Mouse (Mus musculus) E14TG2a.4 (cell line): ENCODE results near the gene Evi2.

Source experiments
- H3K27me3 ChIP-seq: 2 replicates; pipeline ENCODE4 v1.6.1; 2014; ENCODE audit warnings: low read length, control low read depth; ENCODE audit not compliant: insufficient read depth
- H3K36me3 ChIP-seq: 2 replicates; pipeline ENCODE4 v1.6.1; 2014; ENCODE audit warnings: low read length, control low read depth; ENCODE audit not compliant: insufficient read depth
- H3K4me1 ChIP-seq: replicated peaks from 2 replicates; pipeline ENCODE4 v1.6.1; 2014; ENCODE audit warnings: low read depth, low read length, control low read depth
- H3K4me3 ChIP-seq: replicated peaks from 2 replicates; pipeline ENCODE4 v1.5.1; 2014; ENCODE audit warnings: mild to moderate bottlenecking, low read length
- H3K9me3 ChIP-seq: 2 replicates; pipeline ENCODE4 v1.6.1; 2014; ENCODE audit warnings: low read length, control low read depth
- CTCF ChIP-seq: conservative IDR thresholded peaks from 2 replicates; pipeline ENCODE4 v1.5.1; 2014; ENCODE audit warnings: low read length
- NANOG ChIP-seq: IDR thresholded peaks from 2 replicates; pipeline ENCODE4 v1.6.1; 2014; ENCODE audit warnings: borderline replicate concordance, low read length, mixed read lengths
- POU5F1 ChIP-seq: IDR thresholded peaks from 2 replicates; pipeline ENCODE4 v1.6.1; 2014; ENCODE audit warnings: low read length, borderline replicate concordance

Gene Evi2

DNA sequence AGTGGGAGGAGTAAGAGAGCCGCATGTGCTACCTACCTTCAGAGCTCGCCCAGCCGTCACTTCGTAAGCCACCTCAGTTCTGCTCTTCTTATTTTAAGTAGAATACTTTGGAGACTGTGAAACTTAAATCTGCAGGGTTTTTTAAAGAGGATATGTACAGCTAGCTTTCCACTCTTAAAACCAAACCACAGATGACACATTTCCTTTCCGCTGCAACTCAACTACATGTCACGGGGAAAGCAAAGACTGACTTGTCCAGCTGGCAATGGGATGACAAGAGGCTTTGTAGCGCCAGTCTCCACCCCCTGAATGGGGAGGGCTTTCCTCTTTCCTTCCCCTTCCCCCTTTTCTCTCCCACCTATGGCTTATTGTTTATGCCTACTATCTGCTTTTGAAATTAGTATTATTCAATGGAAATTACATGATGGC is at the start of gene Evi2, which contains the start of gene Evi2a:
Gene Evi2, minus strand, starts transcription at position 257 of the 429 bp plus-strand sequence.
Gene Evi2a, minus strand, starts transcription at position 277 of the 429 bp plus-strand sequence.
- TF ChIP-seq NANOG: no peak
- TF ChIP-seq POU5F1: no peak
- no peak for TF ChIP-seq CTCF
- Histone ChIP-seq H3K4me3 (no peak within 1 kb of the TSS), H3K36me3 (0 out of 2 replicates have a peak, but pooled peaks cover 3% of the 10 kb centered on the region), H3K27me3 (no peaks in the 10 kb centered on the region), H3K4me1 (no peaks in the 10 kb centered on the region), H3K9me3 (no peaks in the 10 kb centered on the region)

- Histone ChIP-seq H3K9me3 (no peaks in the 10 kb centered on the region), H3K4me1 (peaks cover 7% of the 10 kb centered on the region; the same call in 1 of the 2 replicates), H3K36me3 (peaks cover 12% of the 10 kb centered on the region), H3K27me3 (no peaks in the 10 kb centered on the region), H3K4me3 (no peak overlapping the region)
- TF ChIP-seq CTCF (peak; percentile 76), NANOG (no peak)
Observed at GRCm38 (mm10) chr11:79577741-79578140, 47.4 kb upstream of the Evi2 start.

DNA sequence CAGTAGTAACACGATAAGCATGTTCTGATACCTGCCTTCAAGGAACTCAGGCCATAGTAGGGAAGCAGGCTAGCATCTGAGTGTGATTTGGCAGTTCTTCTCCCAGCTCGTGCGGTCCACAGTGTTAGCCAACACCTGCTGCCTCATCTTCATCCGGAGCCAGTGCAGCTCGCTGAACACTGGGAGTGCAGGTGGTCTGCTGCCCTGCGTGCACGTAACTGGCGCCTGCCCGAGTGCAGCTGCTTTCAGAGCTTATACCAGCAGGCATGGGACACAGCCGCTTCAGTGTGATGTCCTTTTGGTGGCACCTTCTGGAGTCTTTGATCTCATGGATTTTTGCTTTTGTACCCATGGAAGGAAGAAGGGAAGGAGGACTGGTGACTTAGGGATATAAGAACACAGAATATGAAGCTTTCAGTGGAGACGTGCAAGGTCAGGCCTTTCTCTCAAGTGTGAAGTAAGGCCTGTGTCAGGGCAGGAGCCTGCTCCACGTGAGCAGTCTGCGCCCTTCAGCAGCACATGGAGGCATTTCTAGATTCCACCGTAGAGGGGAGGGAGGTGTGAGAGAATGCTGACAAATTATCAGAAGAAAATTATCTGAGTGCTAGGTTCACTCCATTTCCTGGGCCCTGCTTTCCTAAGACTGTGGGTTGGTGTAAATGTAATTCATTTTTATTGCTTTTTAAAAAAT is 45.1 kb upstream of the Evi2 start:
- Histone ChIP-seq H3K4me3 (no peak overlapping the region), H3K9me3 (no peaks in the 10 kb centered on the region), H3K36me3 (peaks cover 14% of the 10 kb centered on the region), H3K4me1 (peaks cover 7% of the 10 kb centered on the region; the same call in 1 of the 2 replicates), H3K27me3 (no peaks in the 10 kb centered on the region)
- TF ChIP-seq POU5F1 (no peak), CTCF (no peak), NANOG (no peak)

DNA sequence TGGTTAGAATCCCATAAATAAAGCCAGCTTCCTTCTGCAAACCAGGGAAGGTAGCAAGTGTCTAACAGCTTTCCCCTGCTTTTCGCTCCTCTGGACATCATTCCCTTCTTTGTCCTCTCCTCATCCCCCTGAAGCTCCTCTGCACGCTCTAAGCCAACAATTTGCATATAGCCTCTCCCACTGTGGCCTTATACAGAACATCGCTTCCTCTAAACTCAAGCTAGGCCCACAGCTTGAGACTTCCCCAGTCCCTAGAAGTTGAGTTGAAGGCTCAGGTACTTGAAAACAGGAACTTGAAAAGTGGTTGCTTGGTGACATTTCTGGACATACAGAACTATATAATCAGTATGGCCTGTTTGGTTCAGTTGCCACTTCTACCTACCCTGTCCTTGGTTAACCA is 43.4 kb upstream of the Evi2 start:
- TF ChIP-seq NANOG: no peak
- no peak for TF ChIP-seq CTCF
- no peak for TF ChIP-seq POU5F1
- Histone ChIP-seq H3K36me3 (peaks cover 23% of the 10 kb centered on the region), H3K9me3 (no peaks in the 10 kb centered on the region), H3K27me3 (no peaks in the 10 kb centered on the region), H3K4me1 (peaks cover 7% of the 10 kb centered on the region; the same call in 1 of the 2 replicates), H3K4me3 (no peak overlapping the region)

DNA sequence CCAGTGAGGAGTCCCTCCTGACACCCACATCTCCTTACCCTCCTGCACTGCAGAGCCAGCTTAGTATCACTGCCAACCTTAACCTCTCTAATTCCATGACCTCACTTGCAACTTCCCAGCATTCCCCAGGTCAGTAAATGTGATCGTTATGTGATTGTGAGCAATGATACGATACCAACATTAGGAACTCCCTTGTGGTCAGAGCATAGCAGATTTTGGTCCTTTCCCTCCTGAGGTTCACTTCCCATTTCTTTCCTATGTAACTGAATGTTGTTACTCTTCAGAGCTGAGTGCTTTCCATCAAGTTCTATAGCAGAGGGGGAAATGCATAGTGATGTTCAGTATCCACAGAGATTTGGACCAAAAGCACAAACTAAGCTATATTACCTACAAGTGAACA is 39.9 kb upstream of the Evi2 start:
- TF ChIP-seq POU5F1 (no peak), CTCF (no peak), NANOG (no peak)
- H3K4me1 ChIP-seq: no peaks in the 10 kb centered on the region
- H3K9me3 ChIP-seq: no peaks in the 10 kb centered on the region
- H3K27me3 ChIP-seq: no peaks in the 10 kb centered on the region
- H3K4me3 ChIP-seq: no peak overlapping the region
- H3K36me3 ChIP-seq: peaks cover 26% of the 10 kb centered on the region

- Histone ChIP-seq H3K4me1 (no peaks in the 10 kb centered on the region), H3K36me3 (peaks cover 29% of the 10 kb centered on the region), H3K4me3 (no peak overlapping the region), H3K27me3 (no peaks in the 10 kb centered on the region), H3K9me3 (no peaks in the 10 kb centered on the region)
- TF ChIP-seq CTCF: no peak
Observed at GRCm38 (mm10) chr11:79568197-79568911, 38.0 kb upstream of the Evi2 start.

DNA sequence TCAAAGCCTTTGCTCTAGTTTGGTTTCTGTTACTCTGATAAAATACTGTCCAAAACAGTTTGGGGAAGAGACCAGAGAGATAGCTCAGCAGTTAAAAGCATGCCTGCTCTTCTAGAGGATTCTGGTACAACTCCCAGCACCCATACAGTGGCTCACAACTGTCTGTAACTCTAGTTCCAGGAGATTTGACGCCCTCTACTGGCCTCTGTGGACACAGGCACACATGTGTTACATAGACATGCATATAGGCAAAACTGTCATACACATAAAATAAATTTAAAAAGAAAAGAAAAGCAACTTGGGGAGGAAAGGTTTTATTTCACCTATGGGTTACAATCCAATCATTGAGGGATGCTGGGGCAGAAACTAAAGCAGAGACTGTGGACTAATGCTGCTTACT is 36.6 kb upstream of the Evi2 start:
- TF ChIP-seq CTCF (peak; percentile 32; the same call in 1 of the 2 replicates), NANOG (no peak)
- H3K4me3 ChIP-seq: no peak overlapping the region
- no peaks in the 10 kb centered on the region for H3K27me3 ChIP-seq
- peaks cover 33% of the 10 kb centered on the region for H3K36me3 ChIP-seq
- no peaks in the 10 kb centered on the region for H3K9me3 ChIP-seq
- H3K4me1 ChIP-seq: no peaks in the 10 kb centered on the region

DNA sequence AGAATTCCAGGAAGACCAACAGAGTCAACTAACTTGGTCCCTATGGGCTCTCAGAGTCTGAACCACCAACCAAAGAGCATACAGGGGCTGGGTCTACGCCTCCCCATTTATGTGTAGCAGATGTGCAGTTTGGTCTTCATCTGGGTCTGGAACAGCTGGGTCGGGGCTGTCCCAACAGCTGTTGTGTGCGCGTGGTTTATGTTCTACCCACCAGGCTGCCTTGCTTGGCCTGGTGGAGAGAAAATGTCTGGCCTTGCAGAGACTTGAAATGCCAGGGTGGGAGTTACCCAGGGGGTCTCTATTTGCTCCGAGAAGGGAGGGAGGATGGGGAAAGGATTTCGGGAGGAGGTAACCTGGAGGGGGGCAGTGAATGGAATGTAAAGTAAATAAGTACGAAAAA is 33.1 kb upstream of the Evi2 start:
- H3K27me3 ChIP-seq: no peaks in the 10 kb centered on the region
- no peaks in the 10 kb centered on the region for H3K4me1 ChIP-seq
- TF ChIP-seq POU5F1 (no peak), CTCF (no peak), NANOG (no peak)
- H3K4me3 ChIP-seq: no peak overlapping the region
- no peaks in the 10 kb centered on the region for H3K9me3 ChIP-seq
- H3K36me3 ChIP-seq: peaks cover 19% of the 10 kb centered on the region
